Mouse (Mus musculus): ENCODE data around the gene Rps6ka5.

DNA sequence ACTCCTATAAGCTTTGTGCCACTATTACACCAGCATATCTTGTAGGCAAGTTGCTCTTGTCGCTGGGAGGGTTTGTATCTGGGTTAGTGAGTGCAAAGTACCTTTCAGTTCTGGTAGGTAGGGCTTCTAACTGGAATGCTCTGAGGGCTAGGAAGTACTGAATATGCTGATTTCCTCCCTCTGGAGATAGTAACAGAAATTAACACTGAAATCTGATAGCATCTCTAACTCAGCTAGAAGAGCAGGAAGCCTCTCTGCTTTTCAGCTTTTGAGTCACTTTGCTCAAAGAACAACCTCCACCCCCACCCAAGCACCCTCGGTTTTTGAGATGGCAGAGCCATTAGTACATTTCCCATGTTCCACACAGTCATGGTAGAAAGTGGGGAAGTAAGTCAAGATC is 15.7 kb upstream of the Rps6ka5 start:
- no peak for TF ChIP-seq POLR2A (IDR thresholded peaks at IDR 0.05; ENCODE audit: extremely low read depth, insufficient read depth, low read length)
- TF ChIP-seq CTCF (IDR thresholded peaks at IDR 0.05; ENCODE audit: low read depth, low read length), result no peak

Measured in liver, adult 2 months (tissue).